Mouse (Mus musculus) left cerebral cortex, postnatal 4 days (tissue): ENCODE measurements around the gene Arhgap29. TPM values are rescaled to one million over a fixed set of nuclear protein-coding genes. Genes with fewer than 3 reads are reported as not detected.

Source experiments
- DNase-seq: peaks from one replicate; pipeline ENCODE4 v3.0.0-alpha.2; 2022
- intact Hi-C: fragments of 180-260 bp; cut with DNase I; formaldehyde crosslinking; loops from one replicate; pipeline ENCODE4 v1.15.1; 2025
- total RNA-seq, 2 experiments: library from RNA; stranded (reverse); gene quantifications; 2 replicates each; pipeline ENCODE4 v1.2.3; 2021

Arhgap29 gene
- total RNA-seq, 2 experiments from 2014 or later = 50.7 to 56.0 TPM

DNA sequence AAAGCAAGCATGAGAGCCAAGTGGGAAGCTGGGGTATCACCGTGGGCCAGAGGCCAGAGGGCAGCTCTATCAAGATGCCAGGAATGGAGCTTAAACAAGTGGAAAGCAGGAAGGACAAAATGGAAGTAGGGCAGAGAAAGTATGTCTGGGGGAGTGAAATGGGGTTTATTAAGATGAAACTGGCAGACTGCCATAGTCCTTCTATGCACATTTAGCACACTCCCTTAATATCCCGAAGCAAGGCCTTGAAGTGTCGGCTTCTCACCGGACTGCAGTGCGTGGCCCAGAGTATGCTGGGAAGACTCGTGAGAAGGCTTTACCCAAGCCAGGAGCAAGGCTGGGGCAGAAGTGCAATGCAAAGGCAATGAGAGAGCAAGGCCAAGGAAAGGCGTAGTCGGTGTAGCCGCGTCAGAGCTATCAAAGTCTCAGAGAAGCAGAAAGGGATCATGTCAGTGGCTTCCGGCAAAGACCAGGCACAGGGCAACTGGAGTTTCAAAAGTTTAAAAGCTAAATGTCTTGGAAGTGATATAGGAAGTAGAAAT is 11.1 kb upstream of the Arhgap29 start:
- DNase-seq = no peak
- intact Hi-C loops = no loop called here

DNA sequence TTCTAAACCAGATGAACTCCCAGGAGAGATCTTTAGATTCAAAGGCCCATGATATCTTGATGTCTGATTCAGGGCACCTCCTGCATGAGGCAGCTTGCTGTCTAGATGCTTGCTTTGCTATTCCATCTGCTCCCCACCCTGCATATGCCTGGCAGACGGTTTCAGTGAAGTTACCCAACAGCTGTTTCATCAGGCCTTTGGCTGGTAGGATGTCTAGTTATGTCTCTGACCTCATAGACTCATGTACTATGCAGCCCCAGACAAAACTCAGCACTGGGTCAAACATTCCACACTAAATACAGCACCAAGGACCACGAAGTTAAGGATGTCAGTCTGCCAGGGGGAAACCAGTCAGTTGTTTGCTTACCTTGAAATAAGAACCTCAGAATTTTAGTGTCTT is 6.4 kb upstream of the Arhgap29 start:
- DNase-seq = no peak
- intact Hi-C loops = no loop called here

DNA sequence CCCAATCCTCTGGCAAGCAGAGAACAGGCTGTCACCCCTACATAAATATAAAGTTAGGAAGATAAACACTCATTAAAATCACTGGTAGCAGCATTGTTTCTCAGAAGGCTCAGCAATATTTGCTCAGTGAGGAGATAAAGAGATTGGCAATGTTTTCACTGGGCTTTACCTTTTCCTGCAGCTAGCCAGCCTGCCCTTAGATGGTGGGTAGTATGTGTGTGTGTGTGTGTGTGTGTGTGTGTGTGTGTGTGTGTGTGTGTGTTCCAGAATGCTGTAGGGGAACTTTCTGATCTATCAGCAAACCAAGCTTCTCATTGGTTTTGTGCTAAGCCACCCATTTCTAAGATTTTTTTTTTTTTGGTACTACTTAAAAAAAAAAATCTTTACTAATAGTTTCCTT is 5.6 kb upstream of the Arhgap29 start:
- intact Hi-C loops = no loop called here
- DNase-seq = no peak

DNA sequence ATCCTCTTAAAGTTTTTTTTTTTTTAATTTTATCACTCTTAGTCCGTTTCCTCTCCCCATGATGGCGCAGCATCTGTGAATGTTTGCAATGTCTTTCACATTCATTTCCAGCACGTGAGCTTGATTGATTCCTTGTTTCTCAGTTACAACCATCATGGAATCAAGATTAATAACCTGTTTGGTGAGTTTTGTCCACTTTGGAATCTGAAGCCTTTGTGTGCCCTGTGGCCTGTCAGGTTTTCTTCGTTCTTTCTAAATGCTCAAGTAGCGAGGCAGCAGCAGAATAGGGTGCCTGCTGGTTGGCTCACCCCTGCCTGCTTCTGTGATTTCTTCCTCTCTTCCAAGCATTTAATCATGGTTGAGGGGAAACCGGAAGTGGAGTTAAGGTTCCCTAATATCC is 2.2 kb upstream of the Arhgap29 start:
- intact Hi-C loops = no loop called here
- DNase-seq = no peak

DNA sequence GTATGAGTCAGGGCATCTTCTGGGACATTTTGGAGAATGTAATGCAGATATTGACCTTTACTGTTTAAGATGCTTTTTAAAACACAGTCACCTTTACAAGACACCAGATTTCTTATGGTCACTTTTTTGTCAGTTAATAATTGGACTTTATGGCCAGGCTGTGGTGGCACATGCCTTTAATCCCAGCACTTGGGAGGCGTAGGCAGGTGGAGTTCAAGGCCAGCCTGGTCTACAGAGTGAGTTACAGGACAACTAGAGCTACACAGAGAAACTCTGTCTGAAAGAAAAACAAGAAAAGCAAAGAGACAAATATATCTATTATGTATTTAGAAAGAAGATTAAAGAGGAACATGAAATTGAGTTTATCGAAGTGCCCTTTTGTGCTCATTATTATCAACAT is 1.2 kb upstream of the Arhgap29 start:
- intact Hi-C loops = no loop called here
- DNase-seq = no peak

DNA sequence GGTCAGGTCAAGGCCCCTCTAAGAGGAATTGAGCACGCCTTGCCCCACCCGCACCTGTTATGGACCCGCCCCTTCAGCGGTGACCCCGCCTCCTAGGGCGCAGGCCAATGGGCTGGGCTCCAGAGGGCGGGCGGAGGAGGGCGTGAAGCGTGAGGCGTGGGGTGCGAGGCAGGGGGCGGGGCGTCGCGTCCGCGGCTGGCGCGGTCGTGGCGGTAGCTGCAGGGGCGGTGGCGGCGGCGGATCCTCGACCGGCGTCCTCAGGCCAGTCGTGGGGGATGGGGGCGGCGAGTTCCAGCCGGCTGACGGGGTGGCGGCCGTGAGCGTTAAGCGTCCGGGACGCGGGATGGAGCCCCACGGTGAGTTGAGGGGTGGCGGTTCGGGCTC is 700 bp downstream of the Arhgap29 start:
- intact Hi-C loops = no loop called here

DNA sequence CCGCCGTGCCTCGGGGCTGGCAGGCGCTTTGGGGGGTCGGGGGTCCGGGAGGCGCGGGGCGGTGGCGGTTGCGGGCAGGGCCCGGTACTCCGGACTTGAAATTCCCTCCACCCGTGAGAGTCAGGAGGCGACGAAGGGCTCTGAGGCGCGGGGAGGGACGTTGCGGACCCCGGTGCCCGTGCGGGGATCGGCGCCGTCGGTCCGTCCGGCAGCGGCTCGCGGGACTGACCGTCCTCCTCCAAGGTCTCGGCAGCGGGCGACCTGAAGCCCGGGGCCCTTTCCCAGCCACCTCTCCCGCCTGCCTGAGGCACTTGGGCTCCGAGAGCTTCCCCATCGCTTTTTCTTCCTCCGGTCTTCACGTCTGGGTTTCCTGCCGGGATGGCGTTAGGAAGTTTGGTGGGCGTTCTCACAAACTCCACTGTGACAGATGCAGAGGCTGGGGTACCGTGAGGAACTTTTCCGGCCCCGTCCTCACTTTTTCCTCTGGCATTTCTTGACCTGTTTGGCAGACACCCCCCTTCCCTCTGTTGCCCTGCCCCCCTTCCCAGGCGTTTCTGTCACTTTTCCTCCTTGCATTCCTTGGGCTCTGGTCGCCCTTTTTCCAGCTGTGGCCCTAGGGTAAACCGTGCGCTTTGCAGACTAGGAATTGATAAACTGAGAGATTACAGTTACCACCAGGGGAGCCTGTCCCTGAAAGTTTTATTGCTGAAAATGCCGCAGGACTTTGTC is 1.3 kb downstream of the Arhgap29 start:
- intact Hi-C loops = no loop called here
- DNase-seq = no peak

More for the DNA sequence above, 700 bp downstream of the Arhgap29 start:
- peak; percentile 81 for DNase-seq

DNA sequence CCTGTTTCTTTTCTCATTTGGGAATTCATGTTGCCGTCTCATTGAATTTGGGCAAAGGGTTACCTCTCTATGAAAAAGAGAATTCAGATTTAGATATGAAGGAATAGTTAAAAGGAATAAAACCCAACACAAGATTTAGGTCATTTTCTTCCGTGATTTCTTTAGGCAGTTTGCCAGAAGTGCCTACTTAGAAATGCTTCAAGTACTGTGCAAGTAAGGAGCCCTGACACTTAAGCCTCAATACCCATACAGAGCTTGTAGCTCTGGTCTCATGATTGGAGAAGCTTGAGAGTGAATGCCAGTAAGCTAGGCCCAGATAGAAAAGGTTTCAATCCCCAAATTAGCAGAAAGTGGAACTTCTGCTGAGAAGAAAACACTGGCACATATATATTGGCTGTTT is 2.1 kb downstream of the Arhgap29 start:
- DNase-seq = no peak
- intact Hi-C loops = no loop called here

DNA sequence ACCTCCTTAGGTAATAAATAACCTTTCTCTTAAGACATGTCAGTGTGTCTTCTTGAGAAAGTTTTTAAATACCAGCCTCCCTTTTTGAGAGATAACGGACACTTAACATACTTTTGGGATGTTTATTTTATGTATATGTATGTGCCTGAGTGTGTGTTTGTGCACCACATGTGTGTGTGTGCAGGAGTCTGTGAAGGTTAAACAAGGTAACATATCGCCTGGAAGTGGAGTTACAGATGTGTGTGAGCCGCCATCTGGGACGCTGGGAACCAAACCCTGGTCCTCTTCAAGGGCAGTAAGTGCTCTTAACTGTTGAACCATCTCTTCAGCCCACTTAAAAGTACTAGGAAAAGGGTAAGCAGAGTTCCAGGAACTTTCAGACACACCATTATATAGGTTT is 3.2 kb downstream of the Arhgap29 start:
- no peak for DNase-seq
- intact Hi-C loops = loop anchor here (5.0 kb wide), 1 partner anchor 68 kb away; no protein-coding TSS in a partner anchor

DNA sequence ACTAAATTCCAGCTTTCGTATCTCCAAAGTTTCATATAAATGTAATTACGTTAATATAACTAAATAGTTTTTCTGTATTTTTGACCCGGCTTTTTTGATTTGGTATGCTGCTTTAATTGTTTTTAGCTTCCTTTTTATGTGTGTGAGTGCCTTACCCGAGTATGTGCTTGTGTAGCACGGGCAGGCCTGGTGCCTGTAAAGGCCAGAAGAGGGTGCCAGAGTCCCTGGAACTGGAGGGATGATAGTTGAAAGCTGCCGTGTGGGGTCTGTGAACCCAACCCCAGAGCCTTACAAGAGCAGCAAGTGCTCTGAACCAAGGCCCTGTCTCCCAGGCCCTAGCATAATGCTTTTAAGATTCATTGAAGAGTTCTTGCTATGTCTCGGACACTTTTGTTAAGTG is 4.4 kb downstream of the Arhgap29 start:
- DNase-seq = no peak
- intact Hi-C loops = loop anchor here (5.0 kb wide), 1 partner anchor 69 kb away; no protein-coding TSS in a partner anchor

DNA sequence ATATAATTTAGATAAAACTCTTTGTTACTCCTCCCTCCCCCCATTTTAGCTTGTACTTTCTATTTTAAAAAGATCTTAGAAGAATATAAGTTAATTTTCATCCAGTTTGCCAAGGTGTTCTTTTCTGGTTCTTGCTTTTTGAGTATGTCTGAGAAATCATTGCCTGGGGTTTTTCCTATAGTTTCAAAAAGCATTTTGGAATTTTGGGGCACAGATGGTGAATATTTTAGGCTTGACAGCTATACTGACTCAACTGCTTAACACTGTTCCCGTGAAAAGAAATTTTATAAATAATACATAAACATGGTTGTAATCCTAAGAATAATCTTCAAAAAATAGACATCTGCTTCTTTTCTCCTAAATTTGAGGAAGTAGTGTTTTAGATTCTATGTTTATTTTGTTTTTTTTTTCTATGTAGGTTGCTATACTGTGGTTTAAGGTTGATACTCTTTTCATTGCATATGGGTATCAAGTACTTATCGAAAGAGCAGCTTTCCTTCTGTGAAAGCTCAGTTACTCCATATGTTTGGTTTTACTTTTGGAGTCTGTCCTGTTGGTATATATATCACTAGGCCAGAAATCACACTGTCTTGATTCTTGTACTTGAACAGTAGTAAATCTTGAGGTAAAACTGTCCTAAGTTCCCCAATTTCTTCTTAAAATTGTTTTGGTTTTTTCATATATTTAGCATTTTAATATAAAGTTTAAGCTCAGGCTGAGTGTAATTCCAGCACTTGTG is 5.4 kb downstream of the Arhgap29 start:
- intact Hi-C loops = loop anchor here (5.0 kb wide), 1 partner anchor 70 kb away; no protein-coding TSS in a partner anchor
- DNase-seq = no peak

DNA sequence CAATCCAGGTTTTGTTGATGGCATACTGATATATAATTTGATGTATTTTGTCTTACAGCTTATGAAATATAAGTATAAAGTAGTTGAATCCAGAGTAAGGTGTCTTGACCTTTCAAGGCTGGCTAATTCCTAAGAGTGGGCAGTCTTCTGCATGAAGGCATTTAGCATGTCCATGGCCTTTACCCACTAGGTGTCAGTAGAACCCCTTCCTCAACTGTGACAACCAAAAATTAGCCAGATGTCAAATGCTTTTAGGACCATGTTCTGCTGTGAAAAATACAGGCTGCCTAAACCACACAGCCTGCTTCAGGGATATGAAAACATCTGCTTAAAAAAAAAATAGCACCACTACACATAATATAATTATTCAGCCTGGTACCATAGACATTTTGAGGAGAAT is 11.8 kb downstream of the Arhgap29 start:
- DNase-seq = peak; percentile 46
- intact Hi-C loops = no loop called here

DNA sequence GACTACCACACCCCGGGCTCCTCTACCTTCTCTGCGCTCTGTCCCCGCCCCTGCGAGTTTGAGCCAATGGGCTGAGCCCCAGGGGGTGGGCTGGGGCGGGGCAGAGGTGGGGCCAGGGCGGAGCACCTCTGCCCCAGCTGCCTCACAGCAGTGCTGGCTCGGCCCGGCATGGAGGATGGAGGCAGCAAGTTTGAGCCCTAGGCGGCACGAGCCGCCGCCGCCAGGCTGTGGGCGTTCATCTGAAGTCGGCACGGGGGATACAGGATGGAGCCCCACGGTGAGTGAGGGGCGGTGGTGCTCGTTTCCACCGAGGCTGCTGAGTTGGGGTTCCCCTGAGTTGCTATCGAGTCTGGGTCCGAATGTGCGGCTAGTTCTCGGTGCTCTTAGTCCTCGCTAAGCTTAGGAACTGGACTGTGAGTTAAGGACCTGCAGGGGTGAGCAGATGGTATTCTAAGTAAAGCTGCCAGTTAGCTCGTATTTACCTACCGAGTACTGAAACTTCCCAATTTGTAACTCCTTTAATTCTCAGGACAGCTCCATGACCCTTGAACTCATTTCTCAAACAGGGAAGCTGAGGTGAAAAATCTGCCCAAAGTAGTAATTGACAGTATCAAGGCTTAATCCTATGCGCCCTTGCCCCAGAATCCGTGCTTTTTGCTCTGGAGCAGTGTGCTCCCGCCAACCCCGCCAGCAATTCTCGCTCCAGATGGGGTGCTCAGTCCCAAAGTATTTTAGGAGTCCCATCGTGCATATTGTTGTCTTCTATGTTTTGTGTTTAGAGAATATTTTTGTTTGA is 15.5 kb downstream of the Arhgap29 start:
- peak; percentile 88 for DNase-seq
- intact Hi-C loops = loop anchor here (5.0 kb wide), 2 partner anchors 76 to 154 kb away; no protein-coding TSS in a partner anchor

DNA sequence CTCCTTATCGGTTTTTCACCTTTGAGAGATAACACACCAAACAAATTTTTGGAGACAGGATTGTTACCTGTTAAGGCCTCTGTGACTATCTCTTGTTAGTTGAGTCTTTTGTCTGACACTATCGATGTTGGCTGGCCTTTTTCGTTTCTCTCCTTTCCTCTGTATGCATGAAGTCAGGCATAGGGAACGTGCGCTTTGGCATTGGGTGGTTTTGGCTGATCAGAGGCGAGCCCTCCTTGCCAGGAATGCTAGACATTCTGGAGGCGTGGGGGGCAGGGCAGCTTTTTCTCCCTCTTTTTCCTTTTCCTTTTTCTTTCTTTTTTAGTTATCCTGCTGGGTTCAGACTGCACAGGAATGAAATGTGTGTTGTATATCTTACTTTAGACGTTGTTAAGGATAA is 16.3 kb downstream of the Arhgap29 start:
- intact Hi-C loops = loop anchor here (5.0 kb wide), 2 partner anchors 76 to 154 kb away; no protein-coding TSS in a partner anchor
- DNase-seq = peak; percentile 61

DNA sequence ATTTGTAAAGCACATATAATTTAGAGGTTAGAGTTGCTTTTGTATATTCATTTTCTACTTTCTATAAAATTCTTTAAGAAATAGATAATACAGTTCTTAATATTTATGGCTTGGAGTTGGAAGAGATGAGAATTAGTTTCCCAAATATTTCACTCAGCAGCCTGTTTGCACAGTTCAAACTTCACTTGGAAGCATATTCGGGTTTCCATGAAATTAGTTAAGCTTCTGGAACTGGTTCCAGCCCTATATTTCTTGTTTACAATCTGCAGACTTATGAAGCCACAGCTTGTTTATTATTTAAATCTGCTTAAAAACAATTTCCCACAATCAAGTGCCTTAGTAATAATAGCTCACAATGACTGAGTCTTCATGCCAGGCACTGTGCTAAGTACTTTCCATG is 17.1 kb downstream of the Arhgap29 start:
- intact Hi-C loops = loop anchor here (5.0 kb wide), 2 partner anchors 77 to 153 kb away; no protein-coding TSS in a partner anchor
- DNase-seq = no peak

DNA sequence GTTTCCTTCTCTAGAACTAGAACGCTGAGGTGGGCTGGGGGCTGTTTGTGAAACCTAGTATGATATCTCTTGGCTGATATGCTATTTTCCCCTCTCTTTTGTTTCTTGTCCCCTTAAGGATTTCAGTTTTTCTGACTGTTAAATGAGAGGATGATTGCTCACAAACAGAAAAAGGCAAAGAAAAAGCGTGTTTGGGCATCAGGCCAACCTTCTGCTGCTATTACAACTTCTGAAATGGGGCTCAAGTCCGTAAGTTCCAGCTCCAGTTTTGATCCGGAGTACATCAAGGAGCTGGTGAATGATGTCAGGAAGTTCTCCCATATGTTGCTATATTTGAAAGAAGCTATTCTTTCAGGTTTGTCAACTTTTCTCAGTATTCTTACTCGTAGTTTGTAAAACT is 21.4 kb downstream of the Arhgap29 start:
- DNase-seq = no peak
- intact Hi-C loops = no loop called here

DNA sequence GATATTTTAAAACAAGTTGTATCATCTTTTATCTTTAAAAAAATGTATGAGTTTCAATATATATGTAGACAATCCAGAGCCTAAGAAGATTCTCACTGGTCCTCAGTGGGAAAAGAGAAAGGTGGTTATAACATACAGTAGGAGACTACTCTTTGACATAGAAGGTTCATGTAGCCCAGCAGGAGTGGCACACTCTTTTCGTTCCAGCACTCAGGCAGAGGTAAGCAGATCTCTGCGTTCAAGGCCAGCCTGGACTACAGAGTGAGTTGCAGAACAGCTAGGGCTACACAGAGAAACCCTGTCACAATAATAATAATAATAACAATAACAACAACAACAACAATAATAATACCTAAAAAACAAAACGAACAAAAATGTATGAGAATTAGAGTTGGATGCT is 23.0 kb downstream of the Arhgap29 start:
- intact Hi-C loops = no loop called here
- no peak for DNase-seq

DNA sequence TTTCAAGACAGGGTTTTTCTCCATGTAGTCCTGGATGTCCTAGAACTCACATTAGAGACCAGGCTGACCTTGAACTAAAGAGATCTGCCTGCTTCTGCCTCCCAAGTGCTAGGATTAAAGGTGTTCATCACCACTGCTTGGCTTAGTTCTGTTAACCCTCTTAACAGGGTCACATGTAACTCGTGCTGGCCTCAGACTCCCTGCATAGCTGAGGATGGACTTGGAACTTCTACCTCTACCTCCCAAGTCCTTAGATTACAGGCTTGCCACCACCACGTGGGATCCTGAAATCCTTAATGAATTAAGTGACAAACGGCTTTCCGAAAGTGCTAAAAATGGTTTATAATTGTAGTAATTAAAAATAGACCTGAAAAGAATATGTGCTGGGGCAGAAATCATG is 29.0 kb downstream of the Arhgap29 start:
- DNase-seq = no peak
- intact Hi-C loops = no loop called here

DNA sequence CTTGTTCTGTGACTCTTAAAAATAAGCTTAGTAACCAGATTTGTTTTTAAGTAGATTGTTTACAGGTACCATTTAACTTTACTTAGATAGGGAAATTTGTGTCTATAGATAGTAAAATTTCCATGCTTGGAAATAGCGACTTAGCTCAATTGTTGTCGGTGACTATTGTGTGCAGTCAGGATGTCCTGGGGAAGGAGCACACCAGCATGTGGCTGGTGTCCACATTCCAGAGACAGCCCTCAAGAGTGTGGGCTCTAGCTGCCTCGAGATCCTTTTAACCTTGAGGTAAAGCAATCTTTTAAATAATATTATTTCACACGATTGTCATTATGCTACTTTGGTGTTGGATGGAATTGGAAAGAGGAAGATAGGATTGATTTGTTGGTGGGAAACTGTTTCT is 30.1 kb downstream of the Arhgap29 start:
- intact Hi-C loops = no loop called here
- DNase-seq = no peak

DNA sequence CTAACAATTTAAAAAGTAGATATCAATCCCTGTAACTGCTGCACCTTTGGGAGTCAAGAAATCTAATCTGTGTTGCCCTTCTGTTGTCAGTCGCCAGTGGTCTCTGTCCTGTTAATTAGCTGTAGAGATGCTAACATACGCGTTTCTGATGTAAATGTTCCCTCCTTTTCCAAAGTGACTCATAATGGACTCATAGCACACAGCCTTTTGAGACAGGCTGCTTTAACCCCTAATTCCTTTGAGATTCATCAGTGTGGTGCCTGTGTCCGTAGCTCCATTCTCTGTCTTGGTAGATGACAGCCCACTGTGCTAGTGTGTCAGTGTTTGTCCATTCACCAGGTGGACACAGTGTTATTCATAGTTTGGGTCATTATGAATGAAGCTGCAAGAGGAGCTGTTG is 42.8 kb downstream of the Arhgap29 start:
- intact Hi-C loops = no loop called here
- DNase-seq = no peak

DNA sequence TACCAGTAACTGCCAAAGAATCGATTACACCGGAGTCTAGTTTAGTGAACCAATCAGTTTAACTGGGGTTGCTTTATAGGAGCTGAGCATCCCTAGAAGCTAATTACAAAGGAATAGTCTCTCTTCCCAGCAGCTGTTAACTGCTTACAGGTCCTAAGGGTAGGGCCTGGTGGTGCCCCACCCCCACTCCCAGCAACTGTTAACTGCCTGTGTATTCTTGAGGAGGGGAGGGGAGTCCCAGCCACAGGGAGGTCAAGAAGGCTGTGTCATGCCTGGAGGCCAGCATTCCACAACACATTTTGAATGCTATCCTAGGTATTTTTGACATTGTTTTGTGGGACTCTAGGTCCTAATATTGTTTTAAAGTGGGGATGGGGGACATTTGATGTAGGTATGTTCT is 47.6 kb downstream of the Arhgap29 start:
- intact Hi-C loops = no loop called here
- DNase-seq = no peak
